ENCODE assay signal across 8 mouse cellular contexts in genomic region chr5:135191620-135192019, GRCm38 (mm10). TPM values are rescaled to one million over a fixed set of nuclear protein-coding genes. Genes with fewer than 3 reads are reported as not detected.
DNase-seq lines count a peak whose midpoint lies in the region; ATAC-seq and TF ChIP-seq lines count a peak whose summit lies in the region.

No protein-coding gene starts in this region.

- H3K4me2 ChIP-seq in forebrain, embryonic 11.5 days (ENCODE audit: low read depth, low read length, severe bottlenecking), result no peak overlapping the region
- H3K4me2 ChIP-seq in forebrain, embryonic 16.5 days (ENCODE audit: low read length), result no peak overlapping the region
- no peak overlapping the region for H3K4me2 ChIP-seq in lung, embryonic 14.5 days

- no peak overlapping the region for H3K4me3 ChIP-seq in forebrain, embryonic 11.5 days (ENCODE audit: low read depth, low read length)
- H3K4me3 ChIP-seq in forebrain, embryonic 16.5 days (replicated peaks; ENCODE audit: low read length), result no peak overlapping the region
- no peak overlapping the region for H3K4me3 ChIP-seq in cortical plate, adult 2 months (ENCODE audit: insufficient read depth, low read length)
- H3K4me3 ChIP-seq in lung, embryonic 14.5 days (ENCODE audit: low read depth, low read length), result no peak overlapping the region

- TF ChIP-seq CTCF in cortical plate, adult 2 months (IDR thresholded peaks at IDR 0.05; ENCODE audit: extremely low read depth, insufficient read depth, low read length), result peak; percentile 75
- peak; percentile 82 for TF ChIP-seq CTCF in lung, embryonic 14.5 days (IDR thresholded peaks at IDR 0.05; ENCODE audit: low read depth)

- H3K9me3 ChIP-seq in forebrain, embryonic 11.5 days (ENCODE audit: control insufficient read depth, low read length), result no peaks in the 10 kb centered on the region
- H3K9me3 ChIP-seq in forebrain, embryonic 16.5 days (ENCODE audit: control insufficient read depth, low read length), result no peaks in the 10 kb centered on the region
- no peaks in the 10 kb centered on the region for H3K9me3 ChIP-seq in lung, embryonic 14.5 days (ENCODE audit: low read depth, low read length)

- no peaks in the 10 kb centered on the region; the same call in 1 of the 2 replicates for H3K36me3 ChIP-seq in forebrain, embryonic 11.5 days (ENCODE audit: control insufficient read depth, insufficient read depth, low read length)
- 0 out of 2 replicates have a peak, but pooled peaks cover 3% of the 10 kb centered on the region for H3K36me3 ChIP-seq in forebrain, embryonic 16.5 days (ENCODE audit: control insufficient read depth, insufficient read depth)
- peaks cover 64% of the 10 kb centered on the region for H3K36me3 ChIP-seq in lung, embryonic 14.5 days (ENCODE audit: insufficient read depth)

- no peak overlapping the region for H3K27ac ChIP-seq in forebrain, embryonic 11.5 days (ENCODE audit: low read depth, low read length)
- no peak overlapping the region for H3K27ac ChIP-seq in forebrain, embryonic 16.5 days (ENCODE audit: low read length)
- no peak overlapping the region for H3K27ac ChIP-seq in cortical plate, adult 2 months (ENCODE audit: insufficient read depth, low read length)
- no peak overlapping the region for H3K27ac ChIP-seq in lung, embryonic 14.5 days (ENCODE audit: low read depth)

- H3K27me3 ChIP-seq in forebrain, embryonic 11.5 days (ENCODE audit: control insufficient read depth, insufficient read depth, low read length), result no peaks in the 10 kb centered on the region
- no peaks in the 10 kb centered on the region for H3K27me3 ChIP-seq in forebrain, embryonic 16.5 days (replicated peaks; ENCODE audit: control insufficient read depth, insufficient read depth, low read length)
- no peaks in the 10 kb centered on the region for H3K27me3 ChIP-seq in lung, embryonic 14.5 days (ENCODE audit: insufficient read depth, low read length)

- peak; percentile 70 for DNase-seq in forebrain, embryonic 11.5 days (ENCODE audit: low spot score)
- peak; percentile 75 for DNase-seq in urinary bladder, postnatal 14 days (ENCODE audit: low spot score)
- no peak for DNase-seq in urinary bladder, adult 2 months (ENCODE audit: low spot score)
- peak; percentile 52 to 76 for DNase-seq in kidney, adult 8-10 months
- peak; percentile 90 for DNase-seq in lung, embryonic 14.5 days
- DNase-seq in spleen, adult 12 weeks (ENCODE audit: low spot score), result peak; percentile 53

- peaks cover 7% of the 10 kb centered on the region for H3K4me1 ChIP-seq in forebrain, embryonic 11.5 days (replicated peaks; ENCODE audit: control insufficient read depth, insufficient read depth, low read length)
- H3K4me1 ChIP-seq in forebrain, embryonic 16.5 days (replicated peaks; ENCODE audit: control insufficient read depth, insufficient read depth, low read length), result peaks cover 34% of the 10 kb centered on the region
- peaks cover 5% of the 10 kb centered on the region; the same call in 1 of the 2 replicates for H3K4me1 ChIP-seq in cortical plate, adult 2 months (ENCODE audit: control insufficient read depth, insufficient read depth, low read length)
- peaks cover 9% of the 10 kb centered on the region for H3K4me1 ChIP-seq in lung, embryonic 14.5 days (ENCODE audit: insufficient read depth)

- 36% methylated on average over 2 of the region's 2 CpGs for WGBS in forebrain, embryonic 11.5 days
- 24% methylated on average over 2 of the region's 2 CpGs for WGBS in forebrain, embryonic 16.5 days
- WGBS in lung, embryonic 14.5 days, result 28% methylated on average over 2 of the region's 2 CpGs

- H3K9ac ChIP-seq in forebrain, embryonic 11.5 days (ENCODE audit: low read length), result no peak overlapping the region
- no peak overlapping the region for H3K9ac ChIP-seq in forebrain, embryonic 16.5 days (replicated peaks; ENCODE audit: low read depth, low read length)
- no peak overlapping the region for H3K9ac ChIP-seq in lung, embryonic 14.5 days

- no peak for ATAC-seq in forebrain, embryonic 11.5 days (replicated peaks; ENCODE audit: low FRiP score)
- no peak for ATAC-seq in forebrain, embryonic 16.5 days
- ATAC-seq in lung, embryonic 14.5 days (ENCODE audit: insufficient read depth), result no peak

- no peak for TF ChIP-seq POLR2A in cortical plate, adult 2 months (IDR thresholded peaks at IDR 0.05; ENCODE audit: extremely low read depth, insufficient read depth, low read length)

RNA-seq across cellular contexts. Expression of gene Baz1b, which starts 4.6 kb away (rescaled TPM):
- polyA plus RNA-seq in forebrain, embryonic 11.5 days (2014; fragmentation: Nextera tagmentation; extraction: Ambion mirVana), result 76.3 and 83.6 TPM in 2 replicates
- polyA plus RNA-seq in forebrain, embryonic 16.5 days (2015; fragmentation: Nextera tagmentation; extraction: Ambion mirVana), result 34.4 and 39.4 TPM in 2 replicates
- polyA plus RNA-seq in urinary bladder, adult 2 months (2012; rRNA removed), result 33.2 and 41.7 TPM in 2 replicates
- polyA plus RNA-seq in cortical plate, adult 2 months (2012; rRNA removed), result 58.4 and 61.7 TPM in 2 replicates
- polyA plus RNA-seq in lung, embryonic 14.5 days (2014; fragmentation: Nextera tagmentation; extraction: Ambion mirVana), result 68.9 and 70.9 TPM in 2 replicates

RNA-seq across cellular contexts. Expression of gene Bcl7b, which starts 23.5 kb away (rescaled TPM):
- 43.8 and 46.8 TPM in 2 replicates for polyA plus RNA-seq in forebrain, embryonic 11.5 days (2014; fragmentation: Nextera tagmentation; extraction: Ambion mirVana)
- polyA plus RNA-seq in forebrain, embryonic 16.5 days (2015; fragmentation: Nextera tagmentation; extraction: Ambion mirVana), result 49.7 and 53.9 TPM in 2 replicates
- polyA plus RNA-seq in urinary bladder, adult 2 months (2012; rRNA removed), result 33.4 and 43.0 TPM in 2 replicates
- 43.7 and 45.3 TPM in 2 replicates for polyA plus RNA-seq in cortical plate, adult 2 months (2012; rRNA removed)
- 50.2 and 52.0 TPM in 2 replicates for polyA plus RNA-seq in lung, embryonic 14.5 days (2014; fragmentation: Nextera tagmentation; extraction: Ambion mirVana)

RNA-seq across cellular contexts. Expression of gene Tbl2, which starts 42.2 kb away (rescaled TPM):
- 24.5 and 25.8 TPM in 2 replicates for polyA plus RNA-seq in forebrain, embryonic 11.5 days (2014; fragmentation: Nextera tagmentation; extraction: Ambion mirVana)
- polyA plus RNA-seq in forebrain, embryonic 16.5 days (2015; fragmentation: Nextera tagmentation; extraction: Ambion mirVana), result 19.2 and 22.0 TPM in 2 replicates
- 7.2 and 9.7 TPM in 2 replicates for polyA plus RNA-seq in urinary bladder, adult 2 months (2012; rRNA removed)
- polyA plus RNA-seq in cortical plate, adult 2 months (2012; rRNA removed), result 11.7 and 11.9 TPM in 2 replicates
- 22.5 and 25.8 TPM in 2 replicates for polyA plus RNA-seq in lung, embryonic 14.5 days (2014; fragmentation: Nextera tagmentation; extraction: Ambion mirVana)

RNA-seq across cellular contexts. Expression of gene Fzd9, which starts 59.4 kb away (rescaled TPM):
- polyA plus RNA-seq in forebrain, embryonic 11.5 days (2014; fragmentation: Nextera tagmentation; extraction: Ambion mirVana), result 19.5 and 19.7 TPM in 2 replicates
- 11.9 and 12.4 TPM in 2 replicates for polyA plus RNA-seq in forebrain, embryonic 16.5 days (2015; fragmentation: Nextera tagmentation; extraction: Ambion mirVana)
- polyA plus RNA-seq in urinary bladder, adult 2 months (2012; rRNA removed), result 0.07 and 0.11 TPM in 2 replicates
- polyA plus RNA-seq in cortical plate, adult 2 months (2012; rRNA removed), result 5.5 and 6.0 TPM in 2 replicates
- polyA plus RNA-seq in lung, embryonic 14.5 days (2014; fragmentation: Nextera tagmentation; extraction: Ambion mirVana), result 0.43 and 0.65 TPM in 2 replicates
